Mouse (Mus musculus): ENCODE measurements around the gene Ano9.

DNA sequence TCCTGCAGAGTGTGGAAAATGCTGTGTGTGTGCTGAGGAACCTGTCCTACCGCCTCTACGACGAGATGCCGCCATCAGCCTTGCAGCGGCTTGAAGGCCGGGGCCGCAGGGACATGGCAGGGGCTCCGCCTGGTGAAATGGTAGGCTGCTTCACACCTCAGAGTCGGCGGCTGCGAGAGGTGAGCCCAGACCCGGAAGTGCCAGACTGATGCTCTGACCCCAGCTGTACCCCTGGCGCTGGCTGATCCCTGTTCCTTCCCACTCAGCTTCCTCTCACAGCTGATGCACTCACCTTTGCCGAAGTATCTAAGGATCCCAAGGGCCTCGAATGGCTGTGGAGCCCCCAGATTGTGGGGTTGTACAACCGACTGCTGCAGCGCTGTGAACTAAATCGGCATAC, 29.1 kb downstream of the Ano9 start:
- TF ChIP-seq CTCF (IDR thresholded peaks at IDR 0.05; ENCODE audit: low read depth), result no peak
- TF ChIP-seq EP300 (optimal IDR thresholded peaks at IDR 0.05), result no peak
